Mouse (Mus musculus) ovary, postnatal 14 days (tissue): ENCODE data around the gene Zdhhc6.

Experiments used
- DNase-seq: peaks from one replicate; pipeline ENCODE4 v3.0.0; 2022; ENCODE audit warnings: low spot score

Gene Zdhhc6

GRCm38 (mm10) chr19:55257656-55258375 is 58.0 kb downstream of the Zdhhc6 start:
- DNase-seq: no peak

- no peak for DNase-seq
Measured at GRCm38 (mm10) chr19:55256156-55256555, 59.7 kb downstream of the Zdhhc6 start.

GRCm38 (mm10) chr19:55254513-55255016 is 61.3 kb downstream of the Zdhhc6 start:
- DNase-seq: no peak

GRCm38 (mm10) chr19:55253570-55254441 is 62.0 kb downstream of the Zdhhc6 start:
- peak; percentile 26 for DNase-seq

- DNase-seq: no peak
Measured at GRCm38 (mm10) chr19:55253239-55253569, 62.6 kb downstream of the Zdhhc6 start.

- no peak for DNase-seq
Measured at GRCm38 (mm10) chr19:55251383-55252124, 64.3 kb downstream of the Zdhhc6 start, which contains the start of gene Acsl5. Gene Acsl5 (plus strand): TSS chr19:55251938.

GRCm38 (mm10) chr19:55250451-55250850 is 65.4 kb downstream of the Zdhhc6 start:
- no peak for DNase-seq

GRCm38 (mm10) chr19:55247991-55248520 is 67.8 kb downstream of the Zdhhc6 start:
- DNase-seq: no peak

- DNase-seq: no peak
Measured at GRCm38 (mm10) chr19:55247563-55247962, 68.3 kb downstream of the Zdhhc6 start.

- DNase-seq: peak; percentile 25
Measured at GRCm38 (mm10) chr19:55244791-55245231, 71.0 kb downstream of the Zdhhc6 start.

- no peak for DNase-seq
Measured at GRCm38 (mm10) chr19:55241186-55241645, 74.6 kb downstream of the Zdhhc6 start, which contains the start of gene Gucy2g. Gene Gucy2g (minus strand): TSS chr19:55241236.

- DNase-seq: no peak
Measured at GRCm38 (mm10) chr19:55239766-55240426, 75.9 kb downstream of the Zdhhc6 start.

- no peak for DNase-seq
Measured at GRCm38 (mm10) chr19:55236564-55236963, 79.3 kb downstream of the Zdhhc6 start.

GRCm38 (mm10) chr19:55236026-55236425 is 79.8 kb downstream of the Zdhhc6 start:
- DNase-seq: peak; percentile 38

- DNase-seq: no peak
Measured at GRCm38 (mm10) chr19:55232136-55232535, 83.7 kb downstream of the Zdhhc6 start.

GRCm38 (mm10) chr19:55231081-55231480 is 84.8 kb downstream of the Zdhhc6 start:
- DNase-seq: no peak

GRCm38 (mm10) chr19:55227135-55227534 is 88.7 kb downstream of the Zdhhc6 start:
- no peak for DNase-seq

GRCm38 (mm10) chr19:55226621-55227020 is 89.2 kb downstream of the Zdhhc6 start:
- DNase-seq: no peak

GRCm38 (mm10) chr19:55222268-55222667 is 93.6 kb downstream of the Zdhhc6 start:
- no peak for DNase-seq
